Mouse (Mus musculus) erythroblast, embryonic 14.5 days (primary cell): ENCODE measurements around the gene Cd44.

ENCODE experiments used
- GATA1 ChIP-seq: IDR thresholded peaks from 2 replicates; pipeline ENCODE4 v1.6.1; 2012; ENCODE audit warnings: low read length, inconsistent platforms, mixed read lengths
- TAL1 ChIP-seq: IDR thresholded peaks from 3 replicates; pipeline ENCODE4 v1.6.1; 2012; ENCODE audit warnings: low read length, inconsistent platforms, mixed read lengths

- no peak for TF ChIP-seq TAL1
- no peak for TF ChIP-seq GATA1
These were observed 18.7 kb downstream of the Cd44 start for GRCm38 (mm10) chr2:102882597-102883272.
